Mouse (Mus musculus) erythroblast, embryonic 14.5 days (primary cell): ENCODE data around the gene Btbd19. TPM values are rescaled to one million over a fixed set of nuclear protein-coding genes. Genes with fewer than 3 reads are reported as not detected.

Experiments used
- H3K27me3 ChIP-seq: 2 replicates; pipeline ENCODE4 v1.6.1; 2012; ENCODE audit warnings: inconsistent platforms; ENCODE audit not compliant: control insufficient read depth
- H3K36me3 ChIP-seq: 2 replicates; pipeline ENCODE4 v1.6.1; 2012; ENCODE audit warnings: mild to moderate bottlenecking, inconsistent platforms; ENCODE audit not compliant: control insufficient read depth
- H3K4me1 ChIP-seq: 2 replicates; pipeline ENCODE4 v1.6.1; 2012; ENCODE audit warnings: inconsistent platforms; ENCODE audit not compliant: control insufficient read depth
- H3K4me3 ChIP-seq: replicated peaks from 2 replicates; pipeline ENCODE3; 2012; ENCODE audit warnings: moderate library complexity, mild to moderate bottlenecking, inconsistent platforms
- H3K9me3 ChIP-seq: 2 replicates; pipeline ENCODE4 v1.6.1; 2012; ENCODE audit warnings: low read length, inconsistent platforms, mixed read lengths; ENCODE audit not compliant: control insufficient read depth
- GATA1 ChIP-seq: IDR thresholded peaks from 2 replicates; pipeline ENCODE4 v1.6.1; 2012; ENCODE audit warnings: low read length, inconsistent platforms, mixed read lengths
- TAL1 ChIP-seq: IDR thresholded peaks from 3 replicates; pipeline ENCODE4 v1.6.1; 2012; ENCODE audit warnings: low read length, inconsistent platforms, mixed read lengths
- polyA plus RNA-seq: library from polyadenylated mRNA; stranded (reverse); fragments of >175 nt; gene quantifications from 2 replicates; pipeline ENCODE4 v1.2.3, GENCODE M21; 2012

Gene Btbd19
- polyA plus RNA-seq, 1 experiment = 0.28 TPM

- H3K27me3 ChIP-seq = peaks cover 3% of the 10 kb centered on the region; the same call in 1 of the 2 replicates
- no peaks in the 10 kb centered on the region; the same call in 1 of the 2 replicates for H3K4me1 ChIP-seq
- H3K36me3 ChIP-seq = no peaks in the 10 kb centered on the region
- no peaks in the 10 kb centered on the region for H3K9me3 ChIP-seq
- no peak for TF ChIP-seq TAL1
- TF ChIP-seq GATA1 = no peak
- no peak overlapping the region for H3K4me3 ChIP-seq
Measured at GRCm38 (mm10) chr4:117108524-117108849, 17.0 kb downstream of the Btbd19 start.

- TF ChIP-seq TAL1 (no peak), GATA1 (no peak)
- H3K4me1 ChIP-seq = no peaks in the 10 kb centered on the region; the same call in 1 of the 2 replicates
- H3K4me3 ChIP-seq = no peak overlapping the region
- H3K9me3 ChIP-seq = no peaks in the 10 kb centered on the region
- no peaks in the 10 kb centered on the region for H3K36me3 ChIP-seq
- peaks cover 3% of the 10 kb centered on the region; the same call in 1 of the 2 replicates for H3K27me3 ChIP-seq
Measured at GRCm38 (mm10) chr4:117107813-117108523, 17.6 kb downstream of the Btbd19 start.

GRCm38 (mm10) chr4:117105127-117105526 is 20.4 kb downstream of the Btbd19 start:
- TF ChIP-seq TAL1 = no peak
- no peak for TF ChIP-seq GATA1
- peaks cover 3% of the 10 kb centered on the region; the same call in 1 of the 2 replicates for H3K27me3 ChIP-seq

GRCm38 (mm10) chr4:117104672-117105071 is 20.9 kb downstream of the Btbd19 start:
- H3K36me3 ChIP-seq = no peaks in the 10 kb centered on the region
- peaks cover 6% of the 10 kb centered on the region for H3K27me3 ChIP-seq
- TF ChIP-seq GATA1 (no peak), TAL1 (no peak)
- no peak overlapping the region for H3K4me3 ChIP-seq
- H3K9me3 ChIP-seq = no peaks in the 10 kb centered on the region
- H3K4me1 ChIP-seq = no peaks in the 10 kb centered on the region; the same call in 1 of the 2 replicates

More at GRCm38 (mm10) chr4:117105127-117105526, 20.4 kb downstream of the Btbd19 start:
- Histone ChIP-seq H3K9me3 (no peaks in the 10 kb centered on the region), H3K4me1 (no peaks in the 10 kb centered on the region; the same call in 1 of the 2 replicates), H3K36me3 (no peaks in the 10 kb centered on the region), H3K4me3 (no peak overlapping the region)

- H3K4me1 ChIP-seq = peaks cover under 1% of the 10 kb centered on the region
- H3K4me3 ChIP-seq = no peak overlapping the region
- TF ChIP-seq GATA1 (no peak), TAL1 (no peak)
- no peaks in the 10 kb centered on the region; the same call in 1 of the 2 replicates for H3K9me3 ChIP-seq
- no peaks in the 10 kb centered on the region for H3K36me3 ChIP-seq
- peaks cover 37% of the 10 kb centered on the region for H3K27me3 ChIP-seq
Measured at GRCm38 (mm10) chr4:117101218-117101617, 24.3 kb downstream of the Btbd19 start.

- no peaks in the 10 kb centered on the region for H3K36me3 ChIP-seq
- H3K9me3 ChIP-seq = no peaks in the 10 kb centered on the region; the same call in 1 of the 2 replicates
- no peak for TF ChIP-seq TAL1
- TF ChIP-seq GATA1 = no peak
- no peak overlapping the region for H3K4me3 ChIP-seq
- peaks cover 49% of the 10 kb centered on the region for H3K27me3 ChIP-seq
- H3K4me1 ChIP-seq = peaks cover 10% of the 10 kb centered on the region
Measured at GRCm38 (mm10) chr4:117100036-117100435, 25.5 kb downstream of the Btbd19 start.

GRCm38 (mm10) chr4:117098764-117099036 is 26.8 kb downstream of the Btbd19 start:
- TF ChIP-seq GATA1 (no peak), TAL1 (no peak)
- Histone ChIP-seq H3K9me3 (no peaks in the 10 kb centered on the region; the same call in 1 of the 2 replicates), H3K4me1 (peaks cover 10% of the 10 kb centered on the region), H3K27me3 (peaks cover 58% of the 10 kb centered on the region), H3K4me3 (no peak overlapping the region), H3K36me3 (no peaks in the 10 kb centered on the region)

- H3K9me3 ChIP-seq = no peaks in the 10 kb centered on the region; the same call in 1 of the 2 replicates
- peaks cover 58% of the 10 kb centered on the region for H3K27me3 ChIP-seq
- H3K36me3 ChIP-seq = no peaks in the 10 kb centered on the region
- no peak for TF ChIP-seq TAL1
- no peak for TF ChIP-seq GATA1
- H3K4me1 ChIP-seq = peaks cover 10% of the 10 kb centered on the region
- H3K4me3 ChIP-seq = no peak overlapping the region
Measured at GRCm38 (mm10) chr4:117097969-117098763, 27.4 kb downstream of the Btbd19 start.

- Histone ChIP-seq H3K27me3 (peaks cover 62% of the 10 kb centered on the region), H3K36me3 (no peaks in the 10 kb centered on the region), H3K9me3 (no peaks in the 10 kb centered on the region; the same call in 1 of the 2 replicates), H3K4me3 (no peak overlapping the region), H3K4me1 (peaks cover 11% of the 10 kb centered on the region)
- no peak for TF ChIP-seq TAL1
- no peak for TF ChIP-seq GATA1
Measured at GRCm38 (mm10) chr4:117096666-117097065, 28.9 kb downstream of the Btbd19 start.
